Mouse (Mus musculus) CH12.LX (cell line): ENCODE measurements around the gene Stk10.
A peak's percentile ranks its signal among the peaks of the same experiment; 100 is the strongest.

Experiments
- BHLHE40 ChIP-seq: IDR thresholded peaks from 2 replicates; pipeline ENCODE4 v1.6.1; 2011; ENCODE audit warnings: mild to moderate bottlenecking, low read depth, low read length, improper control_type of control experiment
- CTCF ChIP-seq, 2 experiments: IDR thresholded peaks in 1 of 2; conservative IDR thresholded peaks in 1 of 2; 2 replicates each; pipeline ENCODE4 v1.5.1; 2011 to 2012; ENCODE audit warnings: low read depth in 2 of 2, low read length in 2 of 2, improper control_type of control experiment in 1 of 2, inconsistent platforms in 1 of 2, mild to moderate bottlenecking in 1 of 2, moderate library complexity in 1 of 2
- ELF1 ChIP-seq: IDR thresholded peaks from 2 replicates; pipeline ENCODE4 v1.6.1; 2014; ENCODE audit warnings: low read depth, mild to moderate bottlenecking, inconsistent platforms, low read length, improper control_type of control experiment
- JUN ChIP-seq: IDR thresholded peaks from 2 replicates; pipeline ENCODE4 v1.6.1; 2011; ENCODE audit warnings: low read depth, mild to moderate bottlenecking, low read length, improper control_type of control experiment, moderate library complexity; ENCODE audit not compliant: insufficient read depth
- MAFK ChIP-seq: IDR thresholded peaks from 2 replicates; pipeline ENCODE4 v1.6.1; 2011; ENCODE audit warnings: low read length, improper control_type of control experiment; ENCODE audit not compliant: insufficient replicate concordance
- MAX ChIP-seq: IDR thresholded peaks from 2 replicates; pipeline ENCODE4 v1.6.1; 2011; ENCODE audit warnings: low read length, improper control_type of control experiment
- MAZ ChIP-seq: IDR thresholded peaks from 2 replicates; pipeline ENCODE4 v1.6.1; 2012; ENCODE audit warnings: low read depth, mild to moderate bottlenecking, inconsistent platforms, low read length, improper control_type of control experiment, moderate library complexity
- POLR2A ChIP-seq: IDR thresholded peaks from 2 replicates; pipeline ENCODE4 v1.6.1; 2011; ENCODE audit warnings: low read depth, mild to moderate bottlenecking, improper control_type of control experiment, low read length
- RAD21 ChIP-seq: IDR thresholded peaks from 2 replicates; pipeline ENCODE4 v1.6.1; 2011; ENCODE audit warnings: low read depth, mild to moderate bottlenecking, low read length, improper control_type of control experiment, moderate library complexity
- SMC3 ChIP-seq: IDR thresholded peaks from 2 replicates; pipeline ENCODE4 v1.6.1; 2011; ENCODE audit warnings: low read depth, low read length, improper control_type of control experiment

- no peak for TF ChIP-seq MAZ
- no peak for TF ChIP-seq POLR2A
- no peak for TF ChIP-seq RAD21
- TF ChIP-seq SMC3: no peak
- no peak for TF ChIP-seq CTCF (conservative IDR thresholded peaks at IDR 0.05 in 1 of 2, IDR thresholded peaks at IDR 0.05 in 1 of 2; ENCODE audit: low read depth in 2 of 2, low read length in 2 of 2)
- 0 out of 2 replicates have a peak, but pooled peaks have one; percentile 16 for TF ChIP-seq BHLHE40
- TF ChIP-seq JUN: no peak
- TF ChIP-seq ELF1: no peak
- no peak for TF ChIP-seq MAX
- TF ChIP-seq MAFK: no peak
Measured at GRCm38 (mm10) chr11:32634842-32635241, 101.7 kb downstream of the Stk10 start.
